Mouse (Mus musculus): Measurements from ENCODE around the gene Snd1.

- no peak for TF ChIP-seq POLR2A (IDR thresholded peaks at IDR 0.05; ENCODE audit: insufficient read length, low read depth)
- TF ChIP-seq SRF (IDR thresholded peaks at IDR 0.05; ENCODE audit: control insufficient read depth, insufficient read length, low read depth), result no peak
- no peak for TF ChIP-seq POLR2AphosphoS2 (IDR thresholded peaks at IDR 0.05; ENCODE audit: insufficient read length, low read depth)
- TF ChIP-seq TCF3 (IDR thresholded peaks at IDR 0.05; ENCODE audit: insufficient read length, low read depth), result no peak
Measured at GRCm38 (mm10) chr6:28795380-28795779, 320.4 kb downstream of the Snd1 start.

Measured in myocyte (in vitro differentiated cells).